8 mouse cellular contexts compared by ENCODE assay signal in the genomic region with DNA sequence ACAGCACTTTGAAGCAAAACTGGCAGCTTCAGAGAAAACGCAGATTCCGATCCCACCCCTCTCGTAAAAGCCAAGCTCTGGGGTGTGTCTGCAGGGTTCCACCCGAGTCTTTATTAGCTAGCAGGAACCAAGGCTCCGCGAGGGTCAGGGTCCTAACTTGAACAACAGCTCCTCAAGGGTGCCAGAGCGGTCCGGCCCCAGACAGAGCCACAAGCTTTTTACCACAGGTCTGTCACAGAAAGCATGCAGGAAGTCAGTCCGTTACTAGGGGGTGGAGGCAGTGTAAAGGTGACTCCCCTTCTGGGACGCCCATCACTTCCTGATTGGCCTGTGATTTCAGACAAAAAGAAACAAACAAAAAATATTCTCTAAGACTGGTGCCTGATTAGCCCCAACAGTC. TPM values are rescaled to one million over a fixed set of nuclear protein-coding genes. Genes with fewer than 3 reads are reported as not detected.
A peak's percentile ranks its signal among the peaks of the same experiment; 100 is the strongest.
DNase-seq lines count a peak whose midpoint lies in the region; TF ChIP-seq lines count a peak whose summit lies in the region.

No protein-coding gene starts in this region.

- H3K4me1 ChIP-seq in spleen, adult 2 months (ENCODE audit: control insufficient read depth, insufficient read depth, insufficient read length) = peaks cover 21% of the 10 kb centered on the region
- peaks cover 43% of the 10 kb centered on the region for H3K4me1 ChIP-seq in forebrain, embryonic 10.5 days
- H3K4me1 ChIP-seq in kidney, adult 2 months (ENCODE audit: control insufficient read depth, insufficient read depth, low read length) = peaks cover 3% of the 10 kb centered on the region; the same call in 1 of the 2 replicates
- peaks cover 29% of the 10 kb centered on the region for H3K4me1 ChIP-seq in thymus, adult 2 months (replicated peaks; ENCODE audit: control insufficient read depth, insufficient read depth, low read length)

- peaks cover 11% of the 10 kb centered on the region for H3K9me3 ChIP-seq in forebrain, embryonic 10.5 days

- under 1% methylated on average over 10 of the region's 10 CpGs for WGBS in spleen, adult 2 months
- WGBS in forebrain, embryonic 10.5 days = 16% methylated on average over 10 of the region's 10 CpGs
- WGBS in kidney, adult 2 months = 7% methylated on average over 10 of the region's 10 CpGs
- WGBS in thymus, adult 2 months = 1% methylated on average over 10 of the region's 10 CpGs

- peaks cover 4% of the 10 kb centered on the region for H3K36me3 ChIP-seq in spleen, adult 2 months (ENCODE audit: control insufficient read depth, insufficient read depth, low read length)
- H3K36me3 ChIP-seq in forebrain, embryonic 10.5 days (replicated peaks) = no peaks in the 10 kb centered on the region
- peaks cover 1% of the 10 kb centered on the region for H3K36me3 ChIP-seq in kidney, adult 2 months (ENCODE audit: control insufficient read depth, insufficient read depth, low read length)
- no peaks in the 10 kb centered on the region; the same call in none of the 2 replicates for H3K36me3 ChIP-seq in thymus, adult 2 months (ENCODE audit: control insufficient read depth, insufficient read depth, low read length)

- H3K27ac ChIP-seq in spleen, adult 2 months (ENCODE audit: insufficient read depth, low read length) = peak overlapping the region; percentile 59
- no peak overlapping the region for H3K27ac ChIP-seq in forebrain, embryonic 10.5 days
- 0 out of 2 replicates have a peak overlapping the region, but pooled peaks have one; percentile 26 for H3K27ac ChIP-seq in kidney, adult 2 months (ENCODE audit: insufficient read depth, low read depth, low read length)
- H3K27ac ChIP-seq in thymus, adult 2 months (ENCODE audit: control insufficient read depth, insufficient read depth, low read length) = peak overlapping the region; percentile 21; the same call in 1 of the 2 replicates

- peak overlapping the region; percentile 96 for H3K4me3 ChIP-seq in spleen, adult 2 months (ENCODE audit: extremely low read depth, insufficient read depth, insufficient read length)
- peak overlapping the region; percentile 62 for H3K4me3 ChIP-seq in forebrain, embryonic 10.5 days
- H3K4me3 ChIP-seq in kidney, adult 2 months (ENCODE audit: insufficient read depth, low read depth, low read length) = peak overlapping the region; percentile 99
- peak overlapping the region; percentile 49 for H3K4me3 ChIP-seq in thymus, adult 2 months (ENCODE audit: control insufficient read depth, insufficient read depth, low read length)

- no peak for TF ChIP-seq CTCF in spleen, adult 2 months (IDR thresholded peaks at IDR 0.05; ENCODE audit: extremely low read depth, insufficient read depth, insufficient read length, insufficient replicate concordance)
- TF ChIP-seq CTCF in kidney, adult 2 months (conservative IDR thresholded peaks at IDR 0.05; ENCODE audit: insufficient read depth, insufficient read length, low read depth, low read length) = no peak
- TF ChIP-seq CTCF in thymus, adult 2 months (IDR thresholded peaks at IDR 0.05; ENCODE audit: borderline replicate concordance, control insufficient read depth, extremely low read depth, insufficient read depth, low read length, poor library complexity) = no peak

- H3K27me3 ChIP-seq in spleen, adult 2 months (ENCODE audit: control insufficient read depth, insufficient read depth, low read length) = 0 out of 2 replicates have a peak, but pooled peaks cover 4% of the 10 kb centered on the region
- peaks cover 100% of the 10 kb centered on the region for H3K27me3 ChIP-seq in forebrain, embryonic 10.5 days (ENCODE audit: poor library complexity, severe bottlenecking)
- no peaks in the 10 kb centered on the region for H3K27me3 ChIP-seq in kidney, adult 2 months (replicated peaks; ENCODE audit: control insufficient read depth, insufficient read depth, low read length)
- H3K27me3 ChIP-seq in thymus, adult 2 months (ENCODE audit: control insufficient read depth, insufficient read depth, low read length) = peaks cover 10% of the 10 kb centered on the region; the same call in 1 of the 2 replicates

- TF ChIP-seq POLR2A in spleen, adult 2 months (IDR thresholded peaks at IDR 0.05; ENCODE audit: low read depth, low read length) = no peak
- TF ChIP-seq POLR2A in kidney, adult 2 months (IDR thresholded peaks at IDR 0.05; ENCODE audit: low read depth, low read length) = no peak
- no peak for TF ChIP-seq POLR2A in thymus, adult 2 months (IDR thresholded peaks at IDR 0.05; ENCODE audit: control insufficient read depth, extremely low read depth, insufficient read depth, low read length, poor library complexity)

- peak; percentile 52 to 58 for DNase-seq in spleen, adult 2 months (ENCODE audit: low read depth in 1 of 2, low spot score in 2 of 2)
- DNase-seq in spleen, adult 12 weeks (ENCODE audit: low spot score) = no peak
- DNase-seq in forebrain, embryonic 10.5 days (ENCODE audit: extremely low spot score, low spot score) = no peak
- DNase-seq in kidney, adult 2 months = peak; percentile 60
- peak; percentile 44 to 50 for DNase-seq in lung, postnatal 4 days
- DNase-seq in thymus, adult 2 months = peak; percentile 52
- DNase-seq in frontal cortex, postnatal 25 days (ENCODE audit: low spot score in 2 of 2) = no peak
- DNase-seq in frontal cortex, postnatal 14 days (ENCODE audit: low spot score in 2 of 2) = no peak

RNA-seq across cellular contexts. Expression of gene Fbxl8, which starts 0.7 kb away (rescaled TPM):
- 16.0 and 20.5 TPM in 2 replicates for polyA plus RNA-seq in spleen, adult 2 months (2012; rRNA removed)
- polyA plus RNA-seq in forebrain, embryonic 10.5 days (2016; fragmentation: Nextera tagmentation; extraction: Ambion mirVana) = 0.55 and 0.91 TPM in 2 replicates
- 6.9 and 8.3 TPM in 2 replicates for polyA plus RNA-seq in kidney, adult 2 months (2012; rRNA removed)
- polyA plus RNA-seq in thymus, adult 2 months (2012; rRNA removed) = 27.8 and 30.4 TPM in 2 replicates

RNA-seq across cellular contexts. Expression of gene Tradd, which starts 0.7 kb away (rescaled TPM):
- 28.1 and 31.8 TPM in 2 replicates for polyA plus RNA-seq in spleen, adult 2 months (2012; rRNA removed)
- polyA plus RNA-seq in forebrain, embryonic 10.5 days (2016; fragmentation: Nextera tagmentation; extraction: Ambion mirVana) = 13.4 and 13.9 TPM in 2 replicates
- 13.1 and 13.5 TPM in 2 replicates for polyA plus RNA-seq in kidney, adult 2 months (2012; rRNA removed)
- polyA plus RNA-seq in thymus, adult 2 months (2012; rRNA removed) = 40.1 and 40.4 TPM in 2 replicates

RNA-seq across cellular contexts. Expression of gene Hsf4, which starts 4.5 kb away (rescaled TPM):
- polyA plus RNA-seq in spleen, adult 2 months (2012; rRNA removed) = 2.5 and 2.7 TPM in 2 replicates
- polyA plus RNA-seq in forebrain, embryonic 10.5 days (2016; fragmentation: Nextera tagmentation; extraction: Ambion mirVana) = not detected in 2 replicates
- 2.1 and 2.7 TPM in 2 replicates for polyA plus RNA-seq in kidney, adult 2 months (2012; rRNA removed)
- polyA plus RNA-seq in thymus, adult 2 months (2012; rRNA removed) = 2.9 and 3.3 TPM in 2 replicates

RNA-seq across cellular contexts. Expression of gene B3gnt9, which starts 10.2 kb away (rescaled TPM):
- 11.5 and 12.0 TPM in 2 replicates for polyA plus RNA-seq in spleen, adult 2 months (2012; rRNA removed)
- polyA plus RNA-seq in forebrain, embryonic 10.5 days (2016; fragmentation: Nextera tagmentation; extraction: Ambion mirVana) = 1.4 and 2.1 TPM in 2 replicates
- 4.8 and 5.3 TPM in 2 replicates for polyA plus RNA-seq in kidney, adult 2 months (2012; rRNA removed)
- polyA plus RNA-seq in thymus, adult 2 months (2012; rRNA removed) = 11.6 and 13.1 TPM in 2 replicates

RNA-seq across cellular contexts. Expression of gene Nol3, which starts 10.8 kb away (rescaled TPM):
- 0.53 and 0.70 TPM in 2 replicates for polyA plus RNA-seq in spleen, adult 2 months (2012; rRNA removed)
- 0.57 and 0.99 TPM in 2 replicates for polyA plus RNA-seq in forebrain, embryonic 10.5 days (2016; fragmentation: Nextera tagmentation; extraction: Ambion mirVana)
- 4.8 and 5.6 TPM in 2 replicates for polyA plus RNA-seq in kidney, adult 2 months (2012; rRNA removed)
- 3.5 and 4.0 TPM in 2 replicates for polyA plus RNA-seq in thymus, adult 2 months (2012; rRNA removed)

Comparison
In these comparisons a context has a peak if more than half of its experiments do, and no peak if none do; other contexts are left out.
1. DNase-seq: peak in spleen, adult 2 months (2 of 2), kidney, adult 2 months (single experiment), lung, postnatal 4 days (2 of 2) and thymus, adult 2 months (single experiment); none in spleen, adult 12 weeks (single experiment), forebrain, embryonic 10.5 days (single experiment), frontal cortex, postnatal 25 days (0 of 2) and frontal cortex, postnatal 14 days (0 of 2).
2. H3K4me3 ChIP-seq: peak in every context shown above with its lines; median percentile 99 in kidney, adult 2 months; 96 in spleen, adult 2 months; 62 in forebrain, embryonic 10.5 days; 49 in thymus, adult 2 months.